Mouse (Mus musculus) gastrocnemius, postnatal 10 days (tissue): ENCODE results near the gene Trmt10a. TPM values are rescaled to one million over a fixed set of nuclear protein-coding genes. Genes with fewer than 3 reads are reported as not detected.

Experiments used
- DNase-seq: peaks from one replicate; pipeline ENCODE4 v3.0.0; 2021; ENCODE audit warnings: mixed read lengths
- total RNA-seq, 2 experiments: library from RNA; stranded (reverse); gene quantifications; 2 replicates each; pipeline ENCODE4 v1.2.3; 2021

The Trmt10a gene
- total RNA-seq, 2 experiments from 2014 or later = 4.2 to 4.5 TPM

DNA sequence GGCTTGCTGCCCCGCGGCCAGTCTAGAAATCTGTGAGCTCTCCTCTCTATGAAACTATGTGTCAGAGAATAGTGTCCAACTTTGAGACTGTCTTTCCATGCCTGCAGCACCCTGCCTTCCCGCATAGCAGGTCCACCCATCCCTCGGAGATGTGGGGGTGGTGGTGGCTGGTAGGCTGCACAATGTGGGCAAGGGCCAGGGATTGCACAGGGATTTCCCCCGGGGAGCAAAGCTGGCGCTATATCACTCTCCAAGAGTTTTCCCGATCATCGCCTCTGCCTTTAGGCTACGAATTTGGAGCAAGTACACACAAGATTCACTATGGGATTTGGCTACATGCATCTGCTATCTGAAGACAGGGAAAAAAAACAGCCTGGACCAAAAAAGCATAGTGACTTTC, 54.3 kb downstream of the Trmt10a start:
- peak; percentile 8 for DNase-seq

DNA sequence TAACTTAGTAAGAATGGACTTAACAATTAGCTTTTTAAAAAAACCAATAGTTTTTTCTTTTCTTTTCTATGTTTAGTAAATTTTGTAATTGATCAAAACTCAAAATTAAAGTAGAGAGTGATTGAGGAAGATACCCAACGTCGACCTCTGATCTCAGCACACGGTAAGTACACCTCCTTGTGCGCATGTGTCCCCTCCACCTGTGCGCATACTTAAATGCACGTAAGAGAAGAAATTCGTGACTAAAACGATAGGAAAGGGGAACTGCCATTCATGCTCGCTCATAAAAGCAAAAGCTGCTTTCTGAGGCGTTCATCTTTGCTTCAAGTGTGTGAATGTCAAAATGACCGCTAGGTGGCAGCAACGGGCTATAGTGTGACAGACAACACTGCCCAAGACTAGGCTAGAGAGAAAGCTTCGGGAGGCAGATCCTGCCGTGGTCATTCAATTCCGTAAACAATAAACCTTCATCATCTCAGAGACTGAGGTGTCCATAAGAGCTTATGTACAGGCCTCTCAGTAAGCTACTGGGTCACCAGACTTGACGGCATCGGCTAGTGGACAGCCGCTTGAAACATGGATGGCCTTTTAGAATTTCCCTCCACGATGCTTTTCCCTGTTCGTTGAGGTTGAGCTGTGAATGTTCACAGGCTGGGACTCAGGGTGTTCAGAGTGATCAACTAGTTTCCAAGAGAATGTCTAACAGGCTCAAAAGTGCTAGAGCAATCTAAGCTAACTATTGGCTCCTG, 54.9 kb downstream of the Trmt10a start:
- DNase-seq = peak; percentile 92

DNA sequence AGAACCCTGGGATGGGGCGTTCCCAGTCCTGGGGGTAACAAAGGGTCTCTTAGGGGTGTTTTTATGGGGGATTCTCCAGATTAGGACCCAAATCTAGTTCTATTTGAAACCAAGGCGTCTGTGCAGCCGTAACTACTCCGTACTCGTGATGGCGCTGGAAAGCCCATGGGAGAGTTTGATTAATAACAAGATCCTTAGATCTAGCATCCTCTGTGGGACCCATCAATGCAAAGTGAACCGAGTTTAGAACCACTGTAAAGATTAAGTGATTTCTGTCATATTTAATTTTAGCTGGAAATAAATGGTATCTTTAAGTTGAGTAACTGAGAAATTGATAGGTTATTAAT, 55.4 kb downstream of the Trmt10a start:
- DNase-seq = no peak

DNA sequence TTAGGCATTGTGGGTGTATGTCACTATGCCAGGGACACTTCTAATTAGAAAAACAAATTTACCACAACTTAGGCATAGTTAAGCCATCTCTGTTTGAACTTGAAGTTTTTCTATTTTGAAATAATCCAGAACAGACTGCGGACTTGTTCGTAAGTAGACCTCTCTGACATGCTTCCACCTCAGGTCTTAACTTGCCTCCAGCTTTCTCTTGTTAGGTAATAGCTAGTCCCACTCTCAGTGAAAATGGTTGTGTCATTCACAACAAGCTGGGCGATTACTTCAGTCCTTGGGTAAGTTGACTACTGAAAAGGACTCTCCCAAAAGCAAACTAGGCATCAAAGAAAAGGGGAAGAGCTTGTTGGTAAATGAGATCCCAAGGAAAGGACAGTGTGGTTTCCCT, 65.6 kb downstream of the Trmt10a start:
- DNase-seq = no peak

Other genes with a start within 250 kb of the Trmt10a start
- gene Lamtor3, start 224.9 kb upstream of the Trmt10a start, total RNA-seq = 10 to 100 TPM; 56.8 to 58.3 TPM
- 1 to 10 TPM in 1 of 2 experiments, under 1 TPM in 1; 0.89 to 2.0 TPM for gene Dapp1, start 161.9 kb upstream of the Trmt10a start, total RNA-seq
- gene 1110002E22Rik, start 78.4 kb upstream of the Trmt10a start, total RNA-seq = 100 to 1,000 TPM; 191 to 209 TPM
- gene Gm5105, start 76.1 kb upstream of the Trmt10a start, total RNA-seq = 1 to 10 TPM; 2.0 to 2.5 TPM
- 1 to 10 TPM; 3.6 to 3.7 TPM for gene Mttp, start 1.5 kb downstream of the Trmt10a start, total RNA-seq
- not detected for gene 4930579F01Rik, start 50.4 kb downstream of the Trmt10a start, total RNA-seq
- under 1 TPM; 0.20 to 0.28 TPM for gene Adh7, start 74.3 kb downstream of the Trmt10a start, total RNA-seq
- 10 to 100 TPM; 24.6 to 58.4 TPM for gene Adh1, start 117.5 kb downstream of the Trmt10a start, total RNA-seq
- gene Adh6a, start 169.8 kb downstream of the Trmt10a start, total RNA-seq = not detected
- gene Adh6b, start 198.3 kb downstream of the Trmt10a start, total RNA-seq = under 1 TPM in 1 of 2 experiments, not detected in 1; 0.35 TPM